Mouse (Mus musculus) heart, adult 2 months (tissue): Measurements from ENCODE around the gene Dbi. TPM values are rescaled to one million over a fixed set of nuclear protein-coding genes. Genes with fewer than 3 reads are reported as not detected.

Experiments used
- DNase-seq, 2 experiments: peaks; one replicate each; pipeline ENCODE4 v3.0.0; 2021
- H3K27ac ChIP-seq: fragments of 200-600 bp; 2 replicates; pipeline ENCODE4 v1.8.1; 2022
- H3K27me3 ChIP-seq: fragments of 200-500 bp; 2 replicates; pipeline ENCODE4 v1.6.1; 2012; ENCODE audit warnings: mild to moderate bottlenecking, low read length, inconsistent platforms, mixed read lengths; ENCODE audit not compliant: control insufficient read depth, insufficient read depth
- H3K36me3 ChIP-seq: fragments of 200-500 bp; 2 replicates; pipeline ENCODE4 v1.6.1; 2012; ENCODE audit warnings: low read length, inconsistent platforms; ENCODE audit not compliant: control insufficient read depth, insufficient read depth
- H3K4me1 ChIP-seq: fragments of 200-500 bp; 2 replicates; pipeline ENCODE4 v1.6.1; 2011; ENCODE audit warnings: low read length; ENCODE audit not compliant: control insufficient read depth, insufficient read depth
- H3K4me3 ChIP-seq: fragments of 200-600 bp; 2 replicates; pipeline ENCODE4 v1.8.1; 2022
- H3K79me2 ChIP-seq: fragments of 200-500 bp; replicated peaks from 2 replicates; pipeline ENCODE4 v1.6.1; 2012; ENCODE audit warnings: mild to moderate bottlenecking, inconsistent platforms, low read length, moderate library complexity, mixed read lengths; ENCODE audit not compliant: control insufficient read depth, insufficient read depth
- H3K9ac ChIP-seq: fragments of 200-500 bp; 2 replicates; pipeline ENCODE4 v1.6.1; 2012; ENCODE audit warnings: low read depth, mild to moderate bottlenecking, control low read depth, inconsistent platforms, low read length, mixed read lengths
- CTCF ChIP-seq: fragments of 200-600 bp; IDR thresholded peaks from 2 replicates; pipeline ENCODE4 v1.8.1; 2022; ENCODE audit warnings: antibody characterized with exemption, mild to moderate bottlenecking, moderate library complexity
- EP300 ChIP-seq: fragments of 200-500 bp; IDR thresholded peaks from 2 replicates; pipeline ENCODE4 v1.6.1; 2011; ENCODE audit warnings: low read depth, low read length, control low read depth; ENCODE audit not compliant: insufficient read depth
- POLR2A ChIP-seq: fragments of 200-500 bp; IDR thresholded peaks from 2 replicates; pipeline ENCODE4 v1.6.1; 2011; ENCODE audit warnings: mild to moderate bottlenecking, low read depth, low read length, control low read depth; ENCODE audit not compliant: insufficient read depth
- WGBS: fragments of 180-500 bp; shearing (Covaris S2); methylation state at CpG from one replicate; pipeline ENCODE4 v1.1.7; 2018; 5-methylcytosine and 5-hydroxymethylcytosine counted together
- intact Hi-C: fragments of 180-260 bp; cut with DNase I; formaldehyde crosslinking; loops from one replicate; pipeline ENCODE4 v1.15.1; 2025
- polyA plus RNA-seq: library from polyadenylated mRNA; depleted of rRNA; stranded (reverse); fragments of >200 nt; gene quantifications from 2 replicates; pipeline ENCODE4 v1.2.3, GENCODE M21; 2012
- total RNA-seq, 2 experiments: library from RNA; stranded (reverse); gene quantifications; 2 replicates each; pipeline ENCODE4 v1.2.3; 2021

Gene Dbi
- total and polyA plus RNA-seq, 3 experiments: 251 to 335 (median 264) TPM

DNA sequence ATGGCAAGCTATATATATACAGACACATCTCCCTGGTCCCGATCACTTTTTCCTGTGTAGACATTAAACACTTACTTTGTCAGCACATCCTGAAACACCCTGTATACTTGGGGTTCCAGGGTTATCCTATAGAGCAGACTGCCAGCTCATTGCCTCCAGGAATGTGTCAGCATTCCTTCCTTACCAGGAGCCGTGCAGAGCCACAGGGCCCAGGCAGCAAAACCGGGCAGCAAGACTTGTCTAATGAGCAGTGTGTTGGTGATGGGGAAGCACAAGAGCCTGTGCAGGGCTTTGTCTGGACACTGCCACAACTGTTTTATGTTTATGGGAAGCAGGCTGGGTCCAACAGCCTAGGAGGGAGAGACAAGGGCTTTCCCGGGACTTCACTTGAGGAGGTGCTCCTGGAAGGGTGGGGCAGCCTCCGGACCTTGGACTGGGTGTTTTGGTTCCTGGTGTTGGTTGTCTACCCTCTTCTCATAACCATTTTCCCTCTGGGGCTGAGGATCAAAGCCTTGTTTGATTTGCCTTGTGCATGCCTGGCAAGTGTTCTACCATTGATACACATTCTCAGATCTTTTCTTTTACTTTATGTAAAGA is 36.9 kb downstream of the Dbi start:
- intact Hi-C loops: no loop called here
- no peaks in the 10 kb centered on the region for H3K36me3 ChIP-seq
- H3K9ac ChIP-seq: no peak overlapping the region
- H3K27ac ChIP-seq: no peak overlapping the region
- H3K4me1 ChIP-seq: no peaks in the 10 kb centered on the region
- no peaks in the 10 kb centered on the region for H3K27me3 ChIP-seq
- TF ChIP-seq POLR2A (no peak), EP300 (no peak), CTCF (no peak)
- no peak for DNase-seq
- no peaks in the 10 kb centered on the region for H3K79me2 ChIP-seq
- 45% methylated on average over 5 of the region's 5 CpGs for WGBS
- H3K4me3 ChIP-seq: no peak overlapping the region

- intact Hi-C loops: no loop called here
- no peaks in the 10 kb centered on the region for H3K79me2 ChIP-seq
- no peaks in the 10 kb centered on the region for H3K36me3 ChIP-seq
- no peak for DNase-seq
- H3K4me3 ChIP-seq: no peak overlapping the region
- H3K9ac ChIP-seq: no peak overlapping the region
- H3K27me3 ChIP-seq: no peaks in the 10 kb centered on the region
- no peak overlapping the region for H3K27ac ChIP-seq
- WGBS: 22% methylated on average over 7 of the region's 7 CpGs
- TF ChIP-seq CTCF (no peak), POLR2A (no peak), EP300 (no peak)
- no peaks in the 10 kb centered on the region for H3K4me1 ChIP-seq
Observed at GRCm38 (mm10) chr1:120082957-120083585, 37.8 kb downstream of the Dbi start.

DNA sequence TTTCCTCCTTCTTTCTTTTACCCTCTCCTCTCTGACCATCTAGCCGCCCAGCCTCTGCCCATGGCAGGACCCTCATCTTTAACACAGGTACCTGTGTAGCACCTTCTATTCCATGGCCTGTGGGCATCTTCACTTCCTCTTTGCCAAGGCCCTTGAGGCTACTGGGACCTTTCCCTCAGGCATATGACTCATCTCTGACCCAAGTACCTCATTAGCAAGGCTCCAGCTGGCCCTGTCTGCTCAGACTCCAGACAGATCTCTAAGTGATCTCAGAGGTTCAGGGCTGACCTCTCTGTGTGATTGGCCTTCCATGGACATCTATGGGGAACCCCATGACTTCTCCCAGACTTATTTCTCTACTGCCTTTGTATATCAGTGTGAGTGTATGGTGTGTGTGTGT is 40.2 kb downstream of the Dbi start:
- H3K27ac ChIP-seq: no peak overlapping the region

GRCm38 (mm10) chr1:120077746-120078410 is 43.0 kb downstream of the Dbi start:
- no peaks in the 10 kb centered on the region for H3K79me2 ChIP-seq
- peaks cover 2% of the 10 kb centered on the region; the same call in 1 of the 2 replicates for H3K4me1 ChIP-seq
- H3K27me3 ChIP-seq: no peaks in the 10 kb centered on the region
- no peaks in the 10 kb centered on the region for H3K36me3 ChIP-seq
- H3K4me3 ChIP-seq: no peak overlapping the region
- 40% methylated on average over 9 of the region's 9 CpGs for WGBS
- H3K27ac ChIP-seq: no peak overlapping the region
- TF ChIP-seq EP300: no peak
- no peak for TF ChIP-seq CTCF
- TF ChIP-seq POLR2A: no peak
- intact Hi-C loops: no loop called here
- no peak overlapping the region for H3K9ac ChIP-seq
- no peak for DNase-seq

More for the DNA sequence above, 40.2 kb downstream of the Dbi start:
- Histone ChIP-seq H3K4me1 (no peaks in the 10 kb centered on the region), H3K36me3 (no peaks in the 10 kb centered on the region), H3K79me2 (no peaks in the 10 kb centered on the region), H3K4me3 (no peak overlapping the region), H3K27me3 (no peaks in the 10 kb centered on the region), H3K9ac (no peak overlapping the region)
- DNase-seq: no peak
- intact Hi-C loops: no loop called here
- 96% methylated on average over 1 of the region's 1 CpGs for WGBS
- TF ChIP-seq EP300: no peak
- TF ChIP-seq CTCF: no peak
- no peak for TF ChIP-seq POLR2A

DNA sequence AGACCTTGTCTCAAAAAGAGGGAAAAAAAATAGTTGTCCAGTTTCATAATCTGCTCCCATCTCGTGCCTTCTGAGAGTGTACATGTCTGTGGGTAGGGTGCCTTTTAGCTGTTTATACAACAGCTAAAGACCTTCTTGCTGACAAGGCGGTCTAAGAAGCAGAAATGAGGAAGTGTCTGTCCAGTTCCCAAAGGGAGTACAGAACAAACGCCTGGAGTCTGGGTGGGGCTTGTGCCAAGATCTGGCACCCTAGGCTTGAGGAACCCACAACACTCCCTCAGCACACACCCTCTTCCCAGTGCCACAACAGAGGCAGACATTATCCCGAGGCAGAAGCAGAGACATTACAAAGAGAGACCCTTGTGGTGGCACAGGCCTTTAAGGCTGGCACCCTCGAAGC is 45.4 kb downstream of the Dbi start:
- H3K4me3 ChIP-seq: no peak overlapping the region
- intact Hi-C loops: no loop called here
- no peak overlapping the region for H3K9ac ChIP-seq
- H3K4me1 ChIP-seq: peaks cover 2% of the 10 kb centered on the region; the same call in 1 of the 2 replicates
- no peaks in the 10 kb centered on the region for H3K79me2 ChIP-seq
- WGBS: 69% methylated on average over 5 of the region's 5 CpGs
- peak in 1 of 2 experiments; percentile 59 for DNase-seq
- H3K36me3 ChIP-seq: no peaks in the 10 kb centered on the region
- H3K27me3 ChIP-seq: no peaks in the 10 kb centered on the region
- H3K27ac ChIP-seq: no peak overlapping the region
- TF ChIP-seq EP300: no peak
- TF ChIP-seq POLR2A: no peak
- TF ChIP-seq CTCF: no peak

DNA sequence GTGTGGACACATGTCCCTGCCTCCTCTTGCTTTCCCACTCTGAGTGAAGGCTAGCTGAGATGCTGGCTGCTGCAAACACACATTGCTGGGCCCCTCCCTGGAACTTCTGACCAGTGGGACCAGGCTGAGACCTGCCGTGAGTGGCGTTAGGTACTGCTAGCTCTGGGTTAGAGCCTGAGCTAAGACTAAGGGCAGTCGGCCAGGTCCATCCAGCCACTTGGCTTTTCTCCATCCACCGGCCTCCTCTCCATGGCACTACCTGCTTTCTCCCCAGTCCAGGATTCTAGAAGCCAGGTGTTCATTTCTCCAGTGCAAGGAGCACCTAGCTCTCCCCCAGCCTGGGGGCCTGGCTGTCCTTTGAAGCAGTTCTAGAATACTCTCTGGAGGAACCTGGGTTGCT is 45.9 kb downstream of the Dbi start:
- Histone ChIP-seq H3K27me3 (no peaks in the 10 kb centered on the region), H3K79me2 (no peaks in the 10 kb centered on the region), H3K9ac (no peak overlapping the region), H3K4me3 (no peak overlapping the region), H3K36me3 (no peaks in the 10 kb centered on the region), H3K27ac (no peak overlapping the region), H3K4me1 (peaks cover 2% of the 10 kb centered on the region; the same call in 1 of the 2 replicates)
- TF ChIP-seq POLR2A: no peak
- TF ChIP-seq EP300: no peak
- TF ChIP-seq CTCF: no peak
- intact Hi-C loops: no loop called here
- DNase-seq: peak in 1 of 2 experiments; percentile 37
- 50% methylated on average over 4 of the region's 4 CpGs for WGBS
